Mouse (Mus musculus) granulocyte monocyte progenitor cell, adult 5-6 weeks (primary cell): ENCODE measurements at regions not wholly inside any gene's neighbourhood (a gene's known extent, or its start where the extent isn't known, plus 50 kb on each side); places are given as distances from the start of the nearest gene placed in this dataset.
A peak's percentile ranks its signal among the peaks of the same experiment; 100 is the strongest.

Experiments used
- ATAC-seq: replicated peaks from 2 replicates; pipeline ENCODE4 v1.8.0; 2016; ENCODE audit warnings: mild to moderate bottlenecking, moderate TSS enrichment, inconsistent platforms; ENCODE audit not compliant: poor library complexity, severe bottlenecking

DNA sequence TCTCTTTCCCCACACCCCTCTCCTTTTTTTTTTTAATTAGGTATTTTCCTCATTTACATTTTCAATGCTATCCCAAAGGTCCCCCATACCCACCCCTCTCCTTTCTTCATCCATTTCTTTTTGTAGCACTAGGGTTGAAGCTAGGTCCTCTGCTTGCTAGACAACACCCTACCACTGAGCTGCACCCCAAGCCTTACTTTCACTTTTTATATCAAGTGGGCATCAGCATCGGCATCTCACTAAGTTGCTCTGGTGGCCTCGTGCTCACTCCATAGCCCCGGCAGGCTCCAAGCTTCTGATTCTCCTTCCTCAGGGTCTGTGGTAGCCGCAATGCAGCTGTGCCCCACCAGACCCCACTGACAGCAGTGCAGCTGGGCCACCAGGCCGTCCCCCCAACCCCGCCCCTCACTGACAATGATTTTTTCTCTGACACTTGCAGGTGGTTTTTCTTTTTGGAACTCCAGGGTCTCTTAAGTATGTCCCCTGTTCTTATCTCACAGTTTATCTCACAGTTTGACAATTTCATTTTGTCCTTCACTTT, 77.5 kb downstream of the Nufip1 start:
- ATAC-seq = peak; percentile 36

DNA sequence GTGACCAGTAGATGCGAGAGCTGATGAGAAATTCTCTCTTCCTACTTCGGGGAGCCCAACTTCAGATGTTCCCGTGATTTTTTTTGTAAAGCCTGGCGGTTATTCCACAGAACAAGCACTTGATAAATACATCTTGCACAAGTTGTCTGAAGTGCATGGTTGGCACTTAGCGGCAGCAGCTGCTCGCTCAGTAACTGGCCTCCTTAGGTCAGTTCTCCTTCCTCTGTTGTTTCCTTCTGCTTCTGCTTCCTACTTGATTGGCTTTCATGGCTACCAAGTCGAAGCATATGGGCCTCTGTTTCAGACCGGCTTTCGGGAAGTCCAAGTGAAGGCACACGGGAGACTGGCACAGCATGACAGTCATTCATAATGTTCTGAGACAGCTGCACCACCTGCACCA, 84.6 kb downstream of the Nufip1 start:
- peak; percentile 80 for ATAC-seq

DNA sequence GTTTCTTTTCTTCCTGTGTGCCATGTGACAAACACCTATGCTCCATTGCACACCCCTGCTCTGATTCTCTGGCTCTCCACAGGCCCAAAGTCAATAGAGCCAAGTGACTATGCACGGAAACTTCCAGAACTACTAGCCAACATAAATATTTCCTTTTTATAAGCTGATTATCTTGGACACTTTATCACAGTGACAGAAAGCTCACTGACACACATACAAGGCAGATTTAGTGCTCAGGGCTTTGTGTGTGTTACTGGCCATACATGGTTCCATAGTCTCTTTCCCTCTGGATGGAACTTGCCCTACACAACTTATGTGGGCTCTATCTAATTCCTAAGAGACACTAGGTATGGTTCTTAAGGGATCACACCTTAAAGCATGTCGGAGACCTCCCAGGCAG, 86.7 kb downstream of the Nufip1 start:
- no peak for ATAC-seq

DNA sequence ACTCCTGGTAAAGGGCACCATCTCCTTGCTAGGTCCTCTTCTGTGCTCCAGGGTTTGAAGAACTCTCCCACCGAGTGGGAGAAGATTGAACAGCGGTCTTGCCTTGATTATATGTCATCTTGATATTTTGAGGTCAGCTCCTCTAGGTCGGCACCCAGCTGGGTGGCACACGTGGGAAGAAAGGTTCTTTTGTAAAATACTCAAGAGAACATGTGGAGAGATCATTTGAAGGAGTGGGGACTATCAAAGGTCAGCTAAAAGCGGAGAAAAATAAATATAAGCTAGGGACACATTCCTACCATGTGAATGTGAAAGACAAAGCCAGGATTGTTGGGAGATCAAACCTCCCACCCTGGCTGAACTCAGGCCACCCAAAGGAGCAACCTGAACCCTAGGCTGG, 87.7 kb downstream of the Nufip1 start:
- no peak for ATAC-seq

DNA sequence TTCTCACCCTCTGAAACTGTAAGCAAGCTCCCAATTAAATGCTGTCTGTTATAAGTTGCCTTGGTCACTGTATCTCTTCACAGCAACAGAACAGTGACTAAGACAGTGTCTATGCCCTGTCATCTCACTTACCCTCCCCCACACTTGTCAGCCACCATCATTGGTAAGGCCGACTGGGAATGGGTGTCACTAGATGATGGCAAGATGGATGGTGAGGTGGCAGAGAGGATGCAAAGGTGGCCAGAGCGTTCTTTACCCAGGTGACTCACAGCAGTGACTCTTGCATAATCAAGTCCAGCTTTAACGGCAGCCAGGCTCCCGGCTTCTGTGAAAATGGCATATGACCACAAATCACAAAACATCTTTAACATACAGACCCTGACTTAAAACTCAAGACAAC, 91.9 kb downstream of the Nufip1 start:
- ATAC-seq = peak; percentile 12; the same call in 1 of the 2 replicates

DNA sequence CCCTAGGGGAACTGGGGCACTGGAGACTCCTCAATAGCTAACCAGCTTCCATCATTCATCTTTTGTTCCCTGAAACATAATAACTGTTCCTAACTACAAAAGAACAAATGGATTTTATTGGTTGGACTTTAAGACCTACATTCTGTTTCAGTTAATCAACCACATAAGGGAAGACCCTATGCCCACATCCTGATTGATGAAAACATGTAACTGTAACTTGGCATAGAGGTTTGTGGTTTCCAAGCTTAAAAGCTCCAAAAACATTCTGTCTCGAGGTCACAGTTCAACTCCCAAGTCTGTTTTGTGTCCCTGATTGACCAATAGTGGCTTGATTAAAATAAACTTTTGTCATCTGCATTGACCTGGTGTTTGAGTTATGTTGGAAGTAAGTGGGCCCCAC, 92.4 kb downstream of the Nufip1 start:
- ATAC-seq = peak; percentile 57

DNA sequence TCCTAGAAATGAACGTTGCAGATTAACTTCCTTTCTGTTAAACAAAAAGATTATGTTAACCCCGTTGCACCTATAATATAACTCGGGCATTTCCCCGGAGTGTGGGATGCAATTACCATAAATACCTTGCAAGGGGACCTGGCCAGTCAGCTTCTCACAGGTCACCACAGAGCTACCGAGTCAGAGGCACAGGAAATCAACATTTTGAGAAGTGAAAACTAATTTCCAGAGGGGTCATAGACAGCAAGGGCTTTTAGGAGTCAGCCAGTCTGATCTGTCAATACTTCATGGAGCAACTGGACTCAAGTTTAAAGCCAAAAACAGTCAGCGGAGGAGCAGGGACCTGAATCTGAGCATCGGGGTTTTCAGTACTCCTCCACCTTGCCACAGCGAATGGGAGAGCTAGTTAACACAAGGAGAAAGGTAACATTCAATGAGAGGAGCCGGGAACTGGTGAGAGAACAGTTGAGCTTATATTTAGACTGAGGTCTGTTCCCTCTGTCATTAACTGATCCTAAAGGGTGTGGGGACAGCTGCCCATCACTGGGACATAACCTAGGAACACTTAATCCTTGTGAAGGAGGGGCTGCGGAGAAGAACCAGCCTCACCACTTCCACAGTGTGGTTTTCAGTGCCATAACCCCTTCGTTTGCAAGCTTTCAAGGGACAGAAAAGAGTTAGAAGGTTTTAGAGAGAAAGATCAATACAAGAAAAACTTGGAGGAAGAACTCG, 105.9 kb downstream of the Nufip1 start:
- peak; percentile 55 for ATAC-seq

DNA sequence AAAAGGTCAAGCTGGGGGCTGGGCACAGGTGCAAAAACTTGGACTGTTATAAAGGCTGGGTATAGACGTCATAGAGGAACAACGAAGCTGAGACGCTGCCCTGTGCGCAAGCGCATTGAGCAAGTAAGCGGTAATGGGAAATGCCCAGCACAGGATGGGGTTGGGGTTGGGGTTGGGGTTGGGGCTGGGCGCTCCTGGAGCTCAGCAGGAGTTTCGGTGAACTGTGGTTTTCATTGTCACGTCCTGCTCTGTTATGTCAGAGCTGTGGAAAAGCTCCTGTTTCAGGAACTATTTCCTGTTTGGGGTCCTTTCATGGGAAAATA, 106.4 kb downstream of the Nufip1 start:
- peak; percentile 86 for ATAC-seq

DNA sequence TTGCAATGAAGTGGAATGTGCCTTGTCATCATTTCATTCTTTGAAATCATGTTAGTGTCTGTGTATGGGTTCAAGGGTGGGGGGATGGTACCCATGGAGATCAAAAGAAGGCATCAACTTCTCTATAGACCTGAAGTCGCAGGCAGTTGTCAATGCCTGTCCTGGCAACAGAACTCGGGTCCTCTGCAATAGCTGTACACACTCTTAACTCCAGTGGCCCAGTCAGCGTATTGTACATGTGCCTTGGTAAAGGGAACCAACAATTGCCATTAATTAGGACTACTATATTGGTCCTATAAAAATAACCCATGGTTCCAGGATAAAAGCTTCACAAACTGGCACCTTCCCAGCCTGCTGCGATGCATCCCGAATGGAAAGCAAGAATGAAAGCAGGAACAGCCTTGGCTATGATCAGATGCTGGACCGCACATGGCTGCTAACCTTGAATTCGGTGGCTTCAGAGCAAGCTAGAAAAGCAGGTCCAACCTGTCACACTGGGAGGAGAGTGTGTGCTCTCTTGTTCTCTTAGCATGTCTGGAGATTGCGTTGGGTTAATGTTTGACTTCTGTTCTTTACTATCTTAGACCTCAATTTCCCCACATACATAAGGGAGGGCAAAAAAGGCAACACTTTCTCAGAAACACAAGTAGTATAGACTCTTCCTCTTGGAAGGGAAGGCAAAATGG, 107.0 kb downstream of the Nufip1 start:
- ATAC-seq = peak; percentile 6; the same call in 1 of the 2 replicates

DNA sequence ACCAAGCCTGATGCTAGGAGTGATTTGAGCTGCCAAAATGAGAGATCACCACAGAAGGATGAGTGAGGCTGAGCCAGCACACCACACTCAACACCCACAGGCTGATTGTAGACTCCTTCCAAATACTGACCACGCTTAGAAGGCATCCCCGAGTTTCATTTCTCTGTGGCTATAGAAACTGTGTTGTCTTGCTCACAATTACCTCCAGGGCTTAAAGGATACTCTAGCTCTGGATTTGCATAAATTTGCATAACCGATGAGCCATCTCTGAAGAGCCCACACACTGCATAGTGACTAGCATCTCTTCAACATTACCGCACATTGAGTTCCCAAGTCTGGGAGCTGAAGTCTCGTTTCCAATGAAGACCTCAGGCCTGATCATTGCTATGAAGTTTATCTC, 110.3 kb downstream of the Nufip1 start:
- ATAC-seq = no peak

DNA sequence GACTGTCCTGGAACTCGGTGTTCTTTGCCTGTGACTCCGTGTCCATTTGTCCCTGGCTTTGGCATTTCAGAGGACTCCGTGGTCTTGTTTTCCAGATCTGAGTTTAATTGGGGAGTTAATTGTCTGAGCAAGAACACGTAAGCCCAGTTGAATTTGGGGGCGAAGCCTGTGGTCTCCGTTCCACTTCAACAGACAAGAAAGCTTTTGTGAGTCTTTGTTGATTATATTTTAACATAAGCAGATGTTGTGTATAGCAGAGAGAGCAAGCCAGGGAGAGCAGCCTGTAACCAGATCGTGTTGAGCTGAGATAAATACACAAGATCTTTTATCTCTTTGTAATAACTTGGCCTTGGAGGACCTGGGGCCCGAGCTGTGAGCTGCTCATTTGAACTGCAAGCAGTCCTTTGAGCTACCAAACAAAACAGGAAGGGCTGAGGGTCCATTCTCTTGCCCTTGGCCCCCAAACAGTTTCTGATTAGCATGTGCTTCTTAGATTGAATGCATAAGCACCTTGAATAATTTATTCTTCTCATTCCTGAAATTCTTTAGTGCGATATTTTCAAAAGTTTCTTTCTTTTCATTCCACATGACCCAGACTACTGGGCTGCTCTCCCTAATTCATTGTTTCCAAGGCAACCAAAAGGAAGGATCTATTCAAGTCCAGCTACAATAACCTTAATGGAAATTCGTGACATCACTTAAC, 111.1 kb downstream of the Nufip1 start:
- ATAC-seq = no peak

DNA sequence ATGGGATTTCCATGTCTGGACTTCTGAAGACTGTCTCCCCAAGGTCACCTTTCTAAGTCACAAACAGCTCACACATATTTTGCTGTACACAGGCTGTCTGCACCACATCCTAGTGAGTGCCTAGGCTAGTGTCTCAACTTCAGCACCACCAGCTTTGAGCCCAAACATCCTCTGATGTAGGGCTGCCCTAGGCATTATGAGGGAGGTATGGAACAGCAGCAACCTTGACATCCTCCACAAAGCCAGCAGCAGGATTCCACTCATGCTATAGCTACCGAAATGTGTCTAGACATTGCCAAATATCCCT, 111.6 kb downstream of the Nufip1 start:
- no peak for ATAC-seq

DNA sequence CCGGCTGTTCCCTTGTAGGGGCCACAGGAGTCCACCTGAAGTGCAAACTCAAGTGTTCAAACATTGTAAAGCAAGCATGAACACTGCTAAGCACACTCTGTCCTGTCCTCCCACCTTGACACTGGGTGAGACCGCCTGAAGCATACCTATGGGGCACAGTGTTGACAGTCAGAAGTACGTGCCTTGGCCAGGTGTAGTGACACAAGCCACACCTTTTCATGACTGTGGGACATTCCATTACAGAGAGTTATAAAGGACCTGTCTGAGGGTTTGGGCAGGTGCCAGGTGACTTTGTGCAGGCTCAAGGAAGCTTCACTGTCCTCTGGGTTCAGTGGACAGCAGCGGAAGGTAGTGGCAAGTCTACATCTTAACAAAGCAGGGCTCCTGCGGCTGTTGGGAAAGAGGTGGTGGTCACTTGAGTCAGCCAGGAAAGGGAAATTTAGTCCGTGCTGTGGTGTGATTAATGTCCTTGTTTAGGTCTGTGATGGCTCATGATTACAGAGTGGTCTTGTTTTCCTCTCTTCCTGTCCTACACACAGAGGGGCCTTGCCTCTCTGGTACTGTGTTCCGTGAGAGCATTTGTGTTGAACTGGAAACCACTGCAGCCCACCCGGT, 112.5 kb downstream of the Nufip1 start:
- peak; percentile 30; the same call in 1 of the 2 replicates for ATAC-seq

DNA sequence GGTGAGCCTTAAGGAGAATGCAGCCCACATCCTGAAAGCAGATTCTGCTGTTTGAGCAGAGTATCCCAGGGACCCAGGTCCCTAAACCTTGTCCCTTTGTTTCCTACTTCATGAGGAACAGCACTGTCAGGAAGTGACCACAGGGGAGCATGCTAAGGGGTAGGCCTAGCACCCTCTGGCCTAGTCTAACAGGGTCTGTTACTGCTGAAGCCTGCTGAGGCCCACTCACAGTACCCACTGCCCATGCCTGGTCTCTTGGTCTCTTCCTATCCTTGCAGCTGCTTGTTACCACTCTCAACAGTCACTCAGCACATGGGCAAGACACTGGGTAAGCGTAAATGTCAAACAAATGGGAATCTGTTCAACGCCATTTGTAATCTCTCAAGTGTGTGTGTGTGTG, 113.2 kb downstream of the Nufip1 start:
- peak; percentile 20; the same call in 1 of the 2 replicates for ATAC-seq

DNA sequence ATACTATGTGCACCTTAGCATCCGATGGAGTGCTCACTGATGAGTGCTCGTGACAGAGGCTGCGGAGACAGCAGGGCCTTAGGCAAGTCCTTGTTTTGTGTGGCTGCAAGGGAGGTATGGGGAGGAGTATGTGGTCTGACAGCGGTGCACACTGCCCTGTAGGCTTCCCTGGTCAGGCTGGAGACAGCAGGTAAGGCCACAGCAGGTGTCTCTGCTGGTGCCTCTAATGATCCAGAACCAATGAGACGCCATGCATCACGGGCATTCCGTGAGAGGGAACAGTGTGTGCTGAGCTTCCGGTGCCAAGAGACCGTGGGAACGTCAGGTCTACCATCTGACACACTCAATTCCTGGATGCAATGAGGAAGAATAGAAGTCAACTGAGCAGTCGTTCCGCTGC, 114.8 kb downstream of the Nufip1 start:
- ATAC-seq = no peak

DNA sequence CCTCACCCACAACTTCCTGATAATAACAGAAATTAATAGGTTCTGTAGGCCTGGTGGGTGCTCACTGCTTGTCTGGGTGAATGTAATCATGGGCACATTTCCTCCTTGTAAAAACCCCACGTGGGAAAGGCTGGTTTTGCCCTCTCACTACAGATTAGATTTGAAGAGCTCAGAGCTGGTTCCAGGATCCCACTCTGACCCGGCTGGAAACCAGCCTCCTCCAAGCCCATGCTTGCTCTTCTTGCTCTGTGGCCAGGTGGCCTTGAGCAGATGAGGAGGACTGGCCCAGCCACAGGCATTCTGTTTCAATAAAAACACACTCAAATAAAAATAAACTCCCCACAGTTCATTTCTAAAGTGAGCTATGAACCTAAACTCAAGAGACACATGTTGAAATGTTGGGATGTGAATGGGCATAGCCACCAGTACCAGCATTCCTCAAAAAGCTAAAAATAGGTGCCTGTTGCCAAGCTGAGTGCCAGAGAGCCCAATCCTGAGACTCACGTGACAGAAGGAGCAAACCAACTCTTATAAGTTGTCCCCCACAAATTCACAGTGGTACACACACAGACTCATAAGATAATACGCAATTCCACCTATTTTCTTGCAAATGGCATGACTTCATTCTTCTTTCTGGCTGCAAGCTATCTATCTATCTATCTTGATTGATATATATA, 116.1 kb downstream of the Nufip1 start:
- no peak for ATAC-seq

DNA sequence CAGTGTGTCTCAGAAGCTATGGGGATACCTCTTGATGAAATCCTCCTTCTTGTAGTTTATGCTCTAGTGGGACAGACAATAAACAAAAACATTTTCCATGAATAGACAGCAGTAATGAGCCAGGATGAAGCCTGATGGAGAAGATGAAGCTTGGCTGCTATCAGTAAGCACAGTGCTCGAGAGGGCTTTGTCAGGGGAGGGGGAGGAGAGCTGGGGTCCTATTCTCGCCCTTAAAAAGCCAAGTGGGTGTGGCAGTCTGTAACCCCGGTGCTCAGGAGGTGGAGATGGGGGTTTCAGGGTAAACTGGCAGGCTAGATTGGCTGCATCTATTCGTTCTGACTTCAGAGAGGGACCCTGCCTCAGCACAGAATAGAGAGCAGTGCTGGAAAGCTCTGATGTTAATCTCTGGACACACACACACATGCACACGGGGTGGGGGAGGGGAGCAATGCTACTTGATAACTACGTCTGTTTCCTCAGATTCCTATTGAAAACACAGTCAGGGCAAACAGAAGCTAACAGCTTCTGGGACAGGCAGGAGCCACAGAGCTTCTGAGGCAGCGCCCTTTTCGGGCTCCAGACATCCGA, 118.4 kb downstream of the Nufip1 start:
- no peak for ATAC-seq

DNA sequence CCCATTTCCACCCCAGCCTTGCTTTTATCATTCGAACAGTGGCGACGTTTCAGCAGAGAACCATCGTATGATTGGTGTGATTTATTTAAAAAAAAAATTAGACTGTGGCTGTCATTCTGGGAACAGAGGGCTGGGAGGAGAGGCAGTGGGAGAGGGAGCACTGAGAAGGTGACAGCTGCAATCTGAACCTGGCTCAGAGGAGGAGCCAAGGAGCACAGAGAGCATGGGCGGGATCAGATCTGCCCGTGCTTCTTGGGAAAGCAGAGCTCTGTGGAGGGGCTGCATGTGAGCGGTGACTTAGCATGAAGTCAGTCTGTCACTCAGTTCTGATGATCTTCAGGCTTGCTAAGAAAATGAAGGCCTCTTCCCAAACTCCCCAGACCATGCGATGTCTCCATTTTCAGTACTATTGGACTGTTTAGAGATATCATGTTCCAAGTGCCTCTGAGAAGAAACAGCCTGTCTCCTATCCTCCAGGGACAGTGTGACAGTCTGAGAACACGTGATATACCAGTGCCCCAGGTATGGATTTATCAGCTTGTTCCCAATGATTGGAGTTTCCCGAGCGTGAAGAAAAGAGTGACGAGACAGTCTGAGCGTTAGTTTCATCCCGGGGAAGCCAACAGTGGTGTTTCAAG, 129.3 kb downstream of the Nufip1 start:
- ATAC-seq = no peak

DNA sequence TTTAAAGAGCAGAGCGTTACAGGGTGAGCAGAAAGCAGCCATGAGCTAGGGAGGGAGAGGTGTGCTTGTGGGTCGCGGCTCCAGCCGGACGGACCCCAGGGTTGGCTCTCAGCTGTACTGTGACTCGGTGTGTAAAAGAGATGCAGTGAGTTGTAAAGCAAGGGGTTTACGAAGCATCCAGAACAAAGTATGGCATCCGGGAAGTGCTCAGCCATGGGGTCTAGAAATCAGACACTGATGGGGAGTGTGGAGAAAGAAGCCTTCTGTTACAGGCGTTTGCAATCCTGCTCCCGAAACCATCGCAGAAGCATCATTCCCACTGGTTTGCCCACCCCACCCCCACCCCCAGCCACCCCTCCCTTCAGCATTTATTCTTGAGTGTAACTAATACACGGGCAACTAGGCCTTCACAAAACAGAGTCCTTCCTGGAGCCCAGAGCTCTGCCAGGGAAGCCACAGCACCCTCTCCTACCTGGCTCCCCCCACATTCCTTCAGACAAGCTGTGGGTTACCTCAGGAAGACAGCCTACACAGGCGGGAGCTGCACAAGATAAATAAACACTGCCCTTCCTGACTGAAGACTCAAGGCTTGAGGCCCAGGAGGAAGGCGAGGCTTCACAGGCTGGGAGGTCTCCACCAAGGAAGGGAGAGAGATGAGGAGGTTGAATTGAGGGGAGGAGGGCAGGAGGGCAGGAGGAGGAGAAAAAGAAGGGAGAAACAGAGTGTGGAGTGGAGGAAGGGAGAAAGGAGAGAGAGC, 133.1 kb downstream of the Nufip1 start:
- ATAC-seq = no peak
